Mouse (Mus musculus) liver, embryonic 13.5 days (tissue): ENCODE results near the gene Ppp1r12b. TPM values are rescaled to one million over a fixed set of nuclear protein-coding genes. Genes with fewer than 3 reads are reported as not detected.

ENCODE experiments used
- ATAC-seq: fragments of 200-750 bp; cut with Nextera tagmentation; 2 replicates; pipeline ENCODE4 v1.8.0; 2017; ENCODE audit warnings: low read depth, mild to moderate bottlenecking, moderate number of reproducible peaks, moderate library complexity
- DNase-seq: peaks from one replicate; pipeline ENCODE4 v3.0.0; 2022
- H3K27ac ChIP-seq: fragments of 300-500 bp; sonication (generic); 2 replicates; pipeline ENCODE4 v1.5.1; 2015; ENCODE audit warnings: moderate library complexity, mild to moderate bottlenecking, inconsistent platforms
- H3K27me3 ChIP-seq: fragments of 300-500 bp; sonication (generic); 2 replicates; pipeline ENCODE4 v1.6.1; 2015; ENCODE audit warnings: mild to moderate bottlenecking, inconsistent platforms
- H3K36me3 ChIP-seq: fragments of 300-500 bp; sonication (generic); 2 replicates; pipeline ENCODE4 v1.6.1; 2015; ENCODE audit warnings: mild to moderate bottlenecking, inconsistent platforms
- H3K4me1 ChIP-seq: fragments of 300-500 bp; sonication (generic); replicated peaks from 2 replicates; pipeline ENCODE4 v1.6.1; 2015; ENCODE audit warnings: inconsistent platforms
- H3K4me2 ChIP-seq: fragments of 300-500 bp; sonication (generic); 2 replicates; pipeline ENCODE4 v1.6.1; 2015; ENCODE audit warnings: inconsistent platforms, mild to moderate bottlenecking, moderate library complexity
- H3K4me3 ChIP-seq: fragments of 300-500 bp; sonication (generic); replicated peaks from 2 replicates; pipeline ENCODE4 v1.5.1; 2015; ENCODE audit warnings: mild to moderate bottlenecking, inconsistent platforms
- H3K9ac ChIP-seq: fragments of 300-500 bp; sonication (generic); 2 replicates; pipeline ENCODE4 v1.6.1; 2015; ENCODE audit warnings: mild to moderate bottlenecking, inconsistent platforms
- H3K9me3 ChIP-seq: fragments of 300-500 bp; sonication (generic); replicated peaks from 2 replicates; pipeline ENCODE4 v1.6.1; 2016; ENCODE audit warnings: inconsistent platforms
- WGBS: fragments of 180-500 bp; shearing (Covaris S2); methylation state at CpG from one replicate; pipeline ENCODE4 v1.1.7; 2015; ENCODE audit not compliant: insufficient replicate concordance; 5-methylcytosine and 5-hydroxymethylcytosine counted together
- polyA plus RNA-seq: library from polyadenylated mRNA; unstranded; fragments of >200 nt; fragmentation: Nextera tagmentation; extraction: Ambion mirVana; gene quantifications from 2 replicates; pipeline ENCODE4 v1.2.1, GENCODE M21; 2015

Gene Ppp1r12b
- polyA plus RNA-seq, 1 experiment from 2014 or later: 2.2 TPM

GRCm38 (mm10) chr1:134715092-134715491 is 240.7 kb downstream of the Ppp1r12b start:
- DNase-seq: no peak
- Histone ChIP-seq H3K4me3 (no peak overlapping the region), H3K27me3 (peaks cover 50% of the 10 kb centered on the region), H3K9me3 (no peaks in the 10 kb centered on the region), H3K27ac (no peak overlapping the region), H3K36me3 (no peaks in the 10 kb centered on the region), H3K4me2 (no peak overlapping the region), H3K4me1 (peaks cover 15% of the 10 kb centered on the region; the same call in 1 of the 2 replicates), H3K9ac (no peak overlapping the region)
- ATAC-seq: no peak
- WGBS: 48% methylated on average over 5 of the region's 5 CpGs

GRCm38 (mm10) chr1:134714166-134714565 is 241.6 kb downstream of the Ppp1r12b start:
- H3K27me3 ChIP-seq: peaks cover 56% of the 10 kb centered on the region
- no peaks in the 10 kb centered on the region for H3K36me3 ChIP-seq
- H3K4me1 ChIP-seq: peaks cover 9% of the 10 kb centered on the region
- no peaks in the 10 kb centered on the region for H3K9me3 ChIP-seq
- DNase-seq (no peak), ATAC-seq (no peak)
- no peak overlapping the region for H3K9ac ChIP-seq
- no peak overlapping the region for H3K4me3 ChIP-seq
- 54% methylated on average over 8 of the region's 8 CpGs for WGBS
- no peak overlapping the region for H3K4me2 ChIP-seq
- H3K27ac ChIP-seq: no peak overlapping the region

- 38% methylated on average over 11 of the region's 11 CpGs for WGBS
- peaks cover 14% of the 10 kb centered on the region for H3K4me1 ChIP-seq
- H3K9me3 ChIP-seq: no peaks in the 10 kb centered on the region
- DNase-seq (no peak), ATAC-seq (peak; percentile 75)
- H3K4me2 ChIP-seq: no peak overlapping the region
- no peak overlapping the region for H3K27ac ChIP-seq
- peaks cover 63% of the 10 kb centered on the region for H3K27me3 ChIP-seq
- no peaks in the 10 kb centered on the region for H3K36me3 ChIP-seq
- no peak overlapping the region for H3K4me3 ChIP-seq
- no peak overlapping the region for H3K9ac ChIP-seq
Measured at GRCm38 (mm10) chr1:134713421-134713969, 242.2 kb downstream of the Ppp1r12b start.

- Histone ChIP-seq H3K9ac (no peak overlapping the region), H3K36me3 (no peaks in the 10 kb centered on the region), H3K9me3 (no peaks in the 10 kb centered on the region), H3K27me3 (peaks cover 69% of the 10 kb centered on the region), H3K4me3 (no peak overlapping the region), H3K4me2 (no peak overlapping the region), H3K27ac (no peak overlapping the region), H3K4me1 (peaks cover 15% of the 10 kb centered on the region)
- WGBS: 68% methylated on average over 9 of the region's 9 CpGs
- no peak for ATAC-seq
- no peak for DNase-seq
Measured at GRCm38 (mm10) chr1:134712781-134713299, 242.9 kb downstream of the Ppp1r12b start.

- H3K4me3 ChIP-seq: no peak overlapping the region
- DNase-seq (no peak), ATAC-seq (no peak)
- H3K27ac ChIP-seq: no peak overlapping the region
- H3K9ac ChIP-seq: no peak overlapping the region
- no peaks in the 10 kb centered on the region for H3K36me3 ChIP-seq
- H3K4me1 ChIP-seq: peaks cover 15% of the 10 kb centered on the region
- peaks cover 81% of the 10 kb centered on the region for H3K27me3 ChIP-seq
- H3K4me2 ChIP-seq: no peak overlapping the region
- 46% methylated on average over 5 of the region's 5 CpGs for WGBS
- no peaks in the 10 kb centered on the region for H3K9me3 ChIP-seq
Measured at GRCm38 (mm10) chr1:134711653-134712052, 244.1 kb downstream of the Ppp1r12b start.

- no peaks in the 10 kb centered on the region for H3K9me3 ChIP-seq
- no peak overlapping the region for H3K27ac ChIP-seq
- DNase-seq (no peak), ATAC-seq (no peak)
- no peak overlapping the region for H3K4me2 ChIP-seq
- H3K4me1 ChIP-seq: peaks cover 15% of the 10 kb centered on the region
- no peaks in the 10 kb centered on the region for H3K36me3 ChIP-seq
- WGBS: 56% methylated on average over 7 of the region's 7 CpGs
- H3K27me3 ChIP-seq: peaks cover 87% of the 10 kb centered on the region
- no peak overlapping the region for H3K4me3 ChIP-seq
- no peak overlapping the region for H3K9ac ChIP-seq
Measured at GRCm38 (mm10) chr1:134711061-134711460, 244.7 kb downstream of the Ppp1r12b start.

- H3K36me3 ChIP-seq: no peaks in the 10 kb centered on the region
- H3K9me3 ChIP-seq: no peaks in the 10 kb centered on the region
- H3K4me2 ChIP-seq: peak overlapping the region; percentile 56
- WGBS: 19% methylated on average over 26 of the region's 26 CpGs
- H3K27ac ChIP-seq: no peak overlapping the region
- H3K9ac ChIP-seq: no peak overlapping the region
- H3K4me3 ChIP-seq: peak overlapping the region; percentile 41
- peaks cover 90% of the 10 kb centered on the region for H3K27me3 ChIP-seq
- DNase-seq (no peak), ATAC-seq (no peak)
- H3K4me1 ChIP-seq: peaks cover 15% of the 10 kb centered on the region
Measured at GRCm38 (mm10) chr1:134709411-134710306, 246.1 kb downstream of the Ppp1r12b start.

GRCm38 (mm10) chr1:134708801-134709385 is 246.8 kb downstream of the Ppp1r12b start:
- Histone ChIP-seq H3K4me1 (peaks cover 17% of the 10 kb centered on the region), H3K27me3 (peaks cover 85% of the 10 kb centered on the region), H3K27ac (no peak overlapping the region), H3K9me3 (no peaks in the 10 kb centered on the region), H3K4me3 (peak overlapping the region; percentile 41), H3K36me3 (no peaks in the 10 kb centered on the region), H3K4me2 (peak overlapping the region; percentile 56), H3K9ac (0 out of 2 replicates have a peak overlapping the region, but pooled peaks have one; percentile 12)
- WGBS: under 1% methylated on average over 46 of the region's 46 CpGs
- DNase-seq: no peak
- ATAC-seq: no peak

- peaks cover 80% of the 10 kb centered on the region for H3K27me3 ChIP-seq
- H3K9me3 ChIP-seq: no peaks in the 10 kb centered on the region
- WGBS: 14% methylated on average over 7 of the region's 8 CpGs
- H3K9ac ChIP-seq: no peak overlapping the region
- no peaks in the 10 kb centered on the region for H3K36me3 ChIP-seq
- peak overlapping the region; percentile 56; the same call in 1 of the 2 replicates for H3K4me2 ChIP-seq
- peaks cover 17% of the 10 kb centered on the region for H3K4me1 ChIP-seq
- ATAC-seq (no peak), DNase-seq (no peak)
- H3K27ac ChIP-seq: no peak overlapping the region
- H3K4me3 ChIP-seq: peak overlapping the region; percentile 41; the same call in 1 of the 2 replicates
Measured at GRCm38 (mm10) chr1:134708274-134708673, 247.5 kb downstream of the Ppp1r12b start.

GRCm38 (mm10) chr1:134707516-134707915 is 248.2 kb downstream of the Ppp1r12b start:
- H3K27me3 ChIP-seq: peaks cover 72% of the 10 kb centered on the region
- H3K4me2 ChIP-seq: no peak overlapping the region
- DNase-seq (no peak), ATAC-seq (no peak)
- no peaks in the 10 kb centered on the region for H3K36me3 ChIP-seq
- no peak overlapping the region for H3K9ac ChIP-seq
- H3K4me1 ChIP-seq: peaks cover 18% of the 10 kb centered on the region
- H3K9me3 ChIP-seq: no peaks in the 10 kb centered on the region
- 50% methylated on average over 3 of the region's 3 CpGs for WGBS
- H3K4me3 ChIP-seq: no peak overlapping the region
- H3K27ac ChIP-seq: no peak overlapping the region

GRCm38 (mm10) chr1:134706549-134706948 is 249.2 kb downstream of the Ppp1r12b start:
- Histone ChIP-seq H3K27ac (no peak overlapping the region), H3K27me3 (peaks cover 66% of the 10 kb centered on the region), H3K4me2 (no peak overlapping the region), H3K9ac (no peak overlapping the region), H3K36me3 (no peaks in the 10 kb centered on the region), H3K4me3 (no peak overlapping the region), H3K4me1 (peaks cover 20% of the 10 kb centered on the region), H3K9me3 (no peaks in the 10 kb centered on the region)
- DNase-seq (no peak), ATAC-seq (no peak)
- WGBS: 48% methylated on average over 2 of the region's 2 CpGs
